Mouse (Mus musculus) urinary bladder, postnatal 10 days (tissue): Measurements from ENCODE around the gene Efna2.

Experiments
- DNase-seq: peaks from one replicate; pipeline ENCODE4 v3.0.0; 2022; ENCODE audit warnings: low spot score

Efna2 gene

GRCm38 (mm10) chr10:80236145-80236825 is 57.0 kb downstream of the Efna2 start:
- DNase-seq, result no peak

- DNase-seq, result no peak
These were observed 57.7 kb downstream of the Efna2 start for GRCm38 (mm10) chr10:80237020-80237419.

GRCm38 (mm10) chr10:80238306-80238705 is 59.0 kb downstream of the Efna2 start:
- DNase-seq, result no peak
